ENCODE assay signal across 8 mouse cellular contexts in genomic region chr2:6469164-6469563, GRCm38 (mm10).
DNase-seq lines count a peak whose midpoint lies in the region; TF ChIP-seq lines count a peak whose summit lies in the region.

No protein-coding gene starts in this region.

- H3K36me3 ChIP-seq in ES-E14 (ENCODE audit: control insufficient read depth, insufficient read depth, low read length, poor library complexity, severe bottlenecking), result no peaks in the 10 kb centered on the region

- H3K9me3 ChIP-seq in ES-E14 (ENCODE audit: control insufficient read depth, insufficient read depth, low read depth, low read length), result no peaks in the 10 kb centered on the region

- in situ Hi-C loops in ES-E14 (cut with MboI; ENCODE audit: low sequenced_read_pairs in 2 of 2, unreplicated experiment in 2 of 2), result no loop called here

- no peak overlapping the region for H3K9ac ChIP-seq in ES-E14 (ENCODE audit: insufficient read depth, low read depth, low read length, poor library complexity, severe bottlenecking)

- H3K4me1 ChIP-seq in ES-E14 (ENCODE audit: control insufficient read depth in 2 of 2, insufficient read depth in 2 of 2, low read length in 2 of 2, poor library complexity in 1 of 2), result no peaks in the 10 kb centered on the region

- H3K4me3 ChIP-seq in ES-E14 (ENCODE audit: insufficient read depth in 1 of 2, low read depth in 1 of 2, low read length in 2 of 2, poor library complexity in 1 of 2, severe bottlenecking in 1 of 2), result no peak overlapping the region

- DNase-seq in A20 (ENCODE audit: low read depth, low spot score) (peak; percentile 87), ES-E14 (ENCODE audit: low read depth, low spot score) (peak; percentile 81)
- peak; percentile 40 for DNase-seq in cerebellum, adult 11 months
- peak; percentile 35 to 55 for DNase-seq in frontal cortex, postnatal 36 days (ENCODE audit: low spot score in 2 of 2)
- peak; percentile 78 to 92 for DNase-seq in kidney, postnatal 25 days
- DNase-seq in lung, adult 18-20 months, result peak; percentile 65 to 73
- peak; percentile 80 for DNase-seq in retina, postnatal 1 day
- DNase-seq in thymus, postnatal 36 days, result peak; percentile 65 to 70

- H3K27ac ChIP-seq in ES-E14 (ENCODE audit: insufficient read depth, low read depth, low read length, poor library complexity, severe bottlenecking), result no peak overlapping the region

TF ChIP-seq in ES-E14, 5 proteins besides CTCF, POLR2A, EP300 and RAD21:
- no peak for TF ChIP-seq HCFC1 (IDR thresholded peaks at IDR 0.05; ENCODE audit: borderline replicate concordance, insufficient read depth, low read length)
- no peak for TF ChIP-seq CHD2 (IDR thresholded peaks at IDR 0.05; ENCODE audit: low read depth, low read length)
- no peak; the same call in 1 of the 2 replicates for TF ChIP-seq ZC3H11A (IDR thresholded peaks at IDR 0.05; ENCODE audit: borderline replicate concordance, low read depth, low read length)
- TF ChIP-seq MAFK (IDR thresholded peaks at IDR 0.05; ENCODE audit: insufficient read depth, low read depth, low read length), result no peak
- no peak for TF ChIP-seq ZNF384 (IDR thresholded peaks at IDR 0.05; ENCODE audit: low read depth, low read length)
